ENCODE assay signal across 7 mouse cellular contexts in the genomic region with DNA sequence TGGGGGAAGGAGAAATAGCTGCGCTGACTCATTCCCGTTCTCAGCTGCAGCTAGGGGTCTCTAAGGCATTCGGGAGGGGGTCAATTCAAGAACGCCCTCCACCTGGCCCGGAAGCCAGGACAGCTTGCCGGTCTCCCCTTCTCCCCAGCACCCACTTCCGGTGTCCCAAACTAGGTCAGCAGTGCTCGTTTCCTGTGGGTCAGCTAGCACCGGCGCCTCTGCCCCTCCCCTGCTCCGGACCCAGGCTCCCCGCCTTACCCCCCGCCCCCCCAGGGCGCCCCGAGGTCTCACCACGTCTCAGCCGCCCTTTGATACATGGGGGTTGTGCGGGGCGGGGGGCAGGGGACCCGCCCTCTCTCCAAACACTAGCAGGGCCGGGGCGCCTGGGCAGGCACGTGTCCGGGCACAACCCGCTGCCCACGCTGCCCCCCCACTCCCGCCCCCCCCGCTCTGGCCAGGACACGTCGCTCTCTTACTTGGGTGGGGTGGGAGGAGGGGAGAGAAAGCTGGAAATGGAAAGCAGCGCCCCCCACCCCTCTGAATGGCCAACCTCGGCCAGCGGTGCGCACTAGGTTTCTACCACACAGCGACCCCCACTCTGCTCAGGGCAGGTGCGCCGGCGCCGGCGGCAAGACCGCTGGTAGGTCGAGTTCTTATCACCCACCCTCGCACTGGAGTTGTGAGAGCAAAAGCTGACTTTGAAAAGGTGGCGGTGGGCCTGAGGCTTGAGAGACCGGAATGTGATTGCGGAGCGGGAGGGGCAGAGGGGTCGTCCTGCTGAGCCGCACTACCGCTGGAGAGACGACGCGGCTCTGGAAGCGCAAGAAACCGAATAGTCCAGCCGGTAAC. TPM values are rescaled to one million over a fixed set of nuclear protein-coding genes. Genes with fewer than 3 reads are reported as not detected.
DNase-seq lines count a peak whose midpoint lies in the region; ATAC-seq and TF ChIP-seq lines count a peak whose summit lies in the region.

No protein-coding gene starts in this region.

- H3K4me2 ChIP-seq in embryonic facial prominence, embryonic 13.5 days = peak overlapping the region; percentile 94
- peak overlapping the region; percentile 100 for H3K4me2 ChIP-seq in midbrain, embryonic 15.5 days

- DNase-seq in adrenal gland, adult (ENCODE audit: inconsistent age in 2 of 2, low spot score in 1 of 2) = peak; percentile 87 to 95
- peak; percentile 71 to 74 for DNase-seq in heart, postnatal 14 days
- peak; percentile 68 for DNase-seq in limb, embryonic 10.5 days (ENCODE audit: low spot score)
- peak; percentile 73 for DNase-seq in urinary bladder, postnatal 14 days (ENCODE audit: low spot score)

- no peak for TF ChIP-seq CTCF in E14TG2a.4 (conservative IDR thresholded peaks at IDR 0.05; ENCODE audit: low read length)

- H3K27ac ChIP-seq in embryonic facial prominence, embryonic 13.5 days = peak overlapping the region; percentile 22; the same call in 1 of the 2 replicates
- H3K27ac ChIP-seq in limb, embryonic 10.5 days = peak overlapping the region; percentile 88
- no peak overlapping the region for H3K27ac ChIP-seq in midbrain, embryonic 15.5 days

- H3K9me3 ChIP-seq in E14TG2a.4 (ENCODE audit: low read length) = no peaks in the 10 kb centered on the region
- H3K9me3 ChIP-seq in embryonic facial prominence, embryonic 13.5 days = no peaks in the 10 kb centered on the region
- no peaks in the 10 kb centered on the region for H3K9me3 ChIP-seq in limb, embryonic 10.5 days (replicated peaks)
- no peaks in the 10 kb centered on the region for H3K9me3 ChIP-seq in midbrain, embryonic 15.5 days

- H3K27me3 ChIP-seq in E14TG2a.4 (ENCODE audit: insufficient read depth, low read length) = peaks cover 43% of the 10 kb centered on the region
- H3K27me3 ChIP-seq in embryonic facial prominence, embryonic 13.5 days = peaks cover 29% of the 10 kb centered on the region
- H3K27me3 ChIP-seq in limb, embryonic 10.5 days (ENCODE audit: low read depth, poor library complexity, severe bottlenecking) = peaks cover 41% of the 10 kb centered on the region
- peaks cover 24% of the 10 kb centered on the region for H3K27me3 ChIP-seq in midbrain, embryonic 15.5 days (replicated peaks)

- no peaks in the 10 kb centered on the region for H3K36me3 ChIP-seq in E14TG2a.4 (ENCODE audit: insufficient read depth, low read length)
- H3K36me3 ChIP-seq in embryonic facial prominence, embryonic 13.5 days = no peaks in the 10 kb centered on the region
- no peaks in the 10 kb centered on the region for H3K36me3 ChIP-seq in limb, embryonic 10.5 days
- H3K36me3 ChIP-seq in midbrain, embryonic 15.5 days (replicated peaks) = no peaks in the 10 kb centered on the region

- peaks cover 83% of the 10 kb centered on the region for H3K4me1 ChIP-seq in E14TG2a.4 (replicated peaks; ENCODE audit: low read depth, low read length)
- peaks cover 68% of the 10 kb centered on the region for H3K4me1 ChIP-seq in embryonic facial prominence, embryonic 13.5 days
- peaks cover 96% of the 10 kb centered on the region for H3K4me1 ChIP-seq in limb, embryonic 10.5 days
- H3K4me1 ChIP-seq in midbrain, embryonic 15.5 days = peaks cover 67% of the 10 kb centered on the region

- no peak for ATAC-seq in embryonic facial prominence, embryonic 13.5 days (ENCODE audit: insufficient number of reproducible peaks, insufficient read depth, low FRiP score, low TSS enrichment, low read depth)
- no peak for ATAC-seq in midbrain, embryonic 15.5 days (replicated peaks)

- WGBS in embryonic facial prominence, embryonic 13.5 days = under 1% methylated on average over 54 of the region's 56 CpGs
- WGBS in limb, embryonic 10.5 days = under 1% methylated on average over 56 of the region's 56 CpGs
- under 1% methylated on average over 53 of the region's 56 CpGs for WGBS in midbrain, embryonic 15.5 days

- peak overlapping the region; percentile 68 for H3K9ac ChIP-seq in embryonic facial prominence, embryonic 13.5 days
- H3K9ac ChIP-seq in midbrain, embryonic 15.5 days = peak overlapping the region; percentile 51

- intact Hi-C loops in heart, postnatal 14 days (cut with DNase I) = no loop called here

- H3K4me3 ChIP-seq in E14TG2a.4 (replicated peaks; ENCODE audit: low read length) = peak overlapping the region; percentile 78
- peak overlapping the region; percentile 56 for H3K4me3 ChIP-seq in embryonic facial prominence, embryonic 13.5 days
- peak overlapping the region; percentile 59 for H3K4me3 ChIP-seq in limb, embryonic 10.5 days
- H3K4me3 ChIP-seq in midbrain, embryonic 15.5 days = peak overlapping the region; percentile 46

RNA-seq across cellular contexts. Expression of gene Zbtb7b, which starts 2.7 kb away (rescaled TPM):
- 1.7 and 2.1 TPM in 2 replicates for polyA plus RNA-seq in embryonic facial prominence, embryonic 13.5 days (2015; fragmentation: Nextera tagmentation; extraction: Ambion mirVana)
- total RNA-seq in heart, postnatal 14 days (2021) = 10 to 100 TPM; 18.4 to 27.3 TPM
- polyA plus RNA-seq in limb, embryonic 10.5 days (2016; fragmentation: Nextera tagmentation; extraction: Ambion mirVana) = 0.38 and 0.49 TPM in 2 replicates
- 0.59 and 0.64 TPM in 2 replicates for polyA plus RNA-seq in midbrain, embryonic 15.5 days (2015; fragmentation: Nextera tagmentation; extraction: Ambion mirVana)

RNA-seq across cellular contexts. Expression of gene Lenep, which starts 10.7 kb away (rescaled TPM):
- polyA plus RNA-seq in embryonic facial prominence, embryonic 13.5 days (2015; fragmentation: Nextera tagmentation; extraction: Ambion mirVana) = not detected in 2 replicates
- total RNA-seq in heart, postnatal 14 days (2021) = under 1 TPM in 1 of 2 experiments, not detected in 1; 0.98 TPM
- 0.26 TPM in 1 of 2 replicates, not detected in the other for polyA plus RNA-seq in limb, embryonic 10.5 days (2016; fragmentation: Nextera tagmentation; extraction: Ambion mirVana)
- 0.22 and 2.3 TPM in 2 replicates for polyA plus RNA-seq in midbrain, embryonic 15.5 days (2015; fragmentation: Nextera tagmentation; extraction: Ambion mirVana)

RNA-seq across cellular contexts. Expression of gene Flad1, which starts 19.8 kb away (rescaled TPM):
- polyA plus RNA-seq in embryonic facial prominence, embryonic 13.5 days (2015; fragmentation: Nextera tagmentation; extraction: Ambion mirVana) = 29.4 and 29.5 TPM in 2 replicates
- 10 to 100 TPM; 44.7 to 46.1 TPM for total RNA-seq in heart, postnatal 14 days (2021)
- polyA plus RNA-seq in limb, embryonic 10.5 days (2016; fragmentation: Nextera tagmentation; extraction: Ambion mirVana) = 22.2 and 26.1 TPM in 2 replicates
- 35.9 and 36.5 TPM in 2 replicates for polyA plus RNA-seq in midbrain, embryonic 15.5 days (2015; fragmentation: Nextera tagmentation; extraction: Ambion mirVana)

RNA-seq across cellular contexts. Expression of gene Cks1b, which starts 26.3 kb away (rescaled TPM):
- polyA plus RNA-seq in embryonic facial prominence, embryonic 13.5 days (2015; fragmentation: Nextera tagmentation; extraction: Ambion mirVana) = 513 and 525 TPM in 2 replicates
- total RNA-seq in heart, postnatal 14 days (2021) = 10 to 100 TPM in 1 of 2 experiments, 1 to 10 TPM in 1; 7.9 to 14.4 TPM
- polyA plus RNA-seq in limb, embryonic 10.5 days (2016; fragmentation: Nextera tagmentation; extraction: Ambion mirVana) = 898 and 922 TPM in 2 replicates
- polyA plus RNA-seq in midbrain, embryonic 15.5 days (2015; fragmentation: Nextera tagmentation; extraction: Ambion mirVana) = 86.7 and 91.2 TPM in 2 replicates

RNA-seq across cellular contexts. Expression of gene Shc1, which starts 26.4 kb away (rescaled TPM):
- 91.4 and 93.3 TPM in 2 replicates for polyA plus RNA-seq in embryonic facial prominence, embryonic 13.5 days (2015; fragmentation: Nextera tagmentation; extraction: Ambion mirVana)
- 10 to 100 TPM; 45.0 to 47.5 TPM for total RNA-seq in heart, postnatal 14 days (2021)
- polyA plus RNA-seq in limb, embryonic 10.5 days (2016; fragmentation: Nextera tagmentation; extraction: Ambion mirVana) = 82.6 and 96.2 TPM in 2 replicates
- 17.2 and 19.8 TPM in 2 replicates for polyA plus RNA-seq in midbrain, embryonic 15.5 days (2015; fragmentation: Nextera tagmentation; extraction: Ambion mirVana)
